In the genomic region with DNA sequence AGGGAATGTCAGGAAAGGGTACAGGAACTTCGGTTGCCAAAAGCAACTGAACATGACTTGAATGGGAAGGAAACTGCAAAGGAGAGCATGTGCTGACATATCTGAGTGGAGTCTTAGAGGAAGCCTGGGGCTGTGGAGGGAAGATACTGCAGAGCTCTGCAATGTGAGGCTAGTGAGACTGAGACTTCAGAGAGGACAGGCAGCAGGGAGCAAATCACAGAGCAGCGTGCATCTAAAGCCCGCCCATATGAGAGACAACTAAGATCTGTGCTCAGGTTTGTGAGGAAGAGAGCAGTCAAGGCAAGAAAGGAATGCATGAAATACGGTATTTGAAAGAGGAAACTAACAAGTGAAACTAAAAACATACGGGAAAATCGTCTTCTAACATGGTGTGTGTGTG, we compare ENCODE assay signal across 21 mouse cellular contexts.
A peak's percentile ranks its signal among the peaks of the same experiment; 100 is the strongest.
DNase-seq lines count a peak whose midpoint lies in the region; ATAC-seq and TF ChIP-seq lines count a peak whose summit lies in the region.
"Had no signal": no experiment of that assay in that cellular context is flagged by ENCODE, and none has a peak within 500 bp of the region (broad histone marks: within the 10 kb centered on the region; RNA-seq: fewer than 3 reads in every experiment).

No protein-coding gene starts in this region.

- WGBS in embryonic facial prominence, embryonic 11.5 days = 61% methylated on average over 6 of the region's 6 CpGs
- 61% methylated on average over 6 of the region's 6 CpGs for WGBS in embryonic facial prominence, embryonic 10.5 days
- 67% methylated on average over 6 of the region's 6 CpGs for WGBS in lung, postnatal 0 days
- 31% methylated on average over 6 of the region's 6 CpGs for WGBS in embryonic facial prominence, embryonic 13.5 days
- 66% methylated on average over 6 of the region's 6 CpGs for WGBS in intestine, postnatal 0 days

- H3K4me2 ChIP-seq in embryonic facial prominence, embryonic 11.5 days (ENCODE audit: low read depth, low read length) = no peak overlapping the region
- H3K4me2 ChIP-seq in lung, postnatal 0 days (replicated peaks; ENCODE audit: low read depth, low read length) = no peak overlapping the region
- H3K4me2 ChIP-seq in embryonic facial prominence, embryonic 13.5 days = peak overlapping the region; percentile 27
- no peak overlapping the region for H3K4me2 ChIP-seq in intestine, postnatal 0 days (replicated peaks; ENCODE audit: low read depth)
- H3K4me2 ChIP-seq: embryonic facial prominence, embryonic 12.5 days; liver, embryonic 15.5 days; neural tube, embryonic 13.5 days had no signal

- no peaks in the 10 kb centered on the region for H3K36me3 ChIP-seq in embryonic facial prominence, embryonic 11.5 days (replicated peaks; ENCODE audit: control insufficient read depth, insufficient read depth, low read depth, low read length)
- H3K36me3 ChIP-seq in embryonic facial prominence, embryonic 10.5 days (replicated peaks) = no peaks in the 10 kb centered on the region
- no peaks in the 10 kb centered on the region for H3K36me3 ChIP-seq in lung, postnatal 0 days (ENCODE audit: insufficient read depth, low read length)
- no peaks in the 10 kb centered on the region for H3K36me3 ChIP-seq in embryonic facial prominence, embryonic 13.5 days
- H3K36me3 ChIP-seq in intestine, postnatal 0 days (ENCODE audit: control insufficient read depth, insufficient read depth) = no peaks in the 10 kb centered on the region
- H3K36me3 ChIP-seq: embryonic facial prominence, embryonic 12.5 days; forebrain, embryonic 10.5 days; hindbrain, embryonic 10.5 days; liver, embryonic 15.5 days; neural tube, embryonic 13.5 days had no signal

- H3K27ac ChIP-seq in embryonic facial prominence, embryonic 11.5 days (replicated peaks; ENCODE audit: low read depth, low read length) = no peak overlapping the region
- no peak overlapping the region for H3K27ac ChIP-seq in embryonic facial prominence, embryonic 10.5 days (replicated peaks)
- H3K27ac ChIP-seq in lung, postnatal 0 days (ENCODE audit: low read length) = no peak overlapping the region
- no peak overlapping the region for H3K27ac ChIP-seq in embryonic facial prominence, embryonic 13.5 days
- H3K27ac ChIP-seq in intestine, postnatal 0 days (ENCODE audit: low read depth, low read length) = no peak overlapping the region
- H3K27ac ChIP-seq: embryonic facial prominence, embryonic 12.5 days; forebrain, embryonic 10.5 days; gastrocnemius, adult 2 months; hindbrain, embryonic 10.5 days; liver, embryonic 15.5 days; neural tube, embryonic 13.5 days had no signal

- no peak for TF ChIP-seq EP300 in lung, postnatal 0 days (IDR thresholded peaks at IDR 0.05)

- no peak for TF ChIP-seq CTCF in lung, postnatal 0 days (IDR thresholded peaks at IDR 0.05)
- TF ChIP-seq CTCF in intestine, postnatal 0 days (IDR thresholded peaks at IDR 0.05; ENCODE audit: low read depth) = no peak

- no peaks in the 10 kb centered on the region for H3K4me1 ChIP-seq in embryonic facial prominence, embryonic 11.5 days (ENCODE audit: control insufficient read depth, insufficient read depth, low read length)
- peaks cover 3% of the 10 kb centered on the region; the same call in 1 of the 2 replicates for H3K4me1 ChIP-seq in embryonic facial prominence, embryonic 10.5 days
- no peaks in the 10 kb centered on the region for H3K4me1 ChIP-seq in lung, postnatal 0 days (ENCODE audit: insufficient read depth, low read depth, low read length)
- H3K4me1 ChIP-seq in embryonic facial prominence, embryonic 13.5 days = peaks cover 19% of the 10 kb centered on the region
- no peaks in the 10 kb centered on the region for H3K4me1 ChIP-seq in intestine, postnatal 0 days (replicated peaks; ENCODE audit: control insufficient read depth, insufficient read depth, low read length)
- H3K4me1 ChIP-seq: embryonic facial prominence, embryonic 12.5 days; forebrain, embryonic 10.5 days; hindbrain, embryonic 10.5 days; liver, embryonic 15.5 days; neural tube, embryonic 13.5 days had no signal

- DNase-seq in embryonic facial prominence, embryonic 11.5 days (ENCODE audit: low spot score) = peak; percentile 5
- DNase-seq in embryonic facial prominence, embryonic 10.5 days (ENCODE audit: low spot score) = no peak
- DNase-seq in lung, postnatal 36 days = peak; percentile 4
- no peak for DNase-seq in lung, postnatal 0 days (ENCODE audit: low spot score)
- DNase-seq in mesoderm, embryonic 11.5 days (ENCODE audit: low read depth, low spot score) = peak; percentile 12
- no peak for DNase-seq in adrenal gland, postnatal 4 days (ENCODE audit: low spot score in 2 of 2)
- DNase-seq: adrenal gland, postnatal 36 days; cerebellum, adult 11 months; cerebellum, postnatal 25 days; gastrocnemius, adult 2 months; kidney, adult 2 months; kidney, postnatal 14 days; lung, postnatal 4 days; thymus, postnatal 36 days had no signal

- no peak overlapping the region for H3K4me3 ChIP-seq in embryonic facial prominence, embryonic 11.5 days (ENCODE audit: low read depth, low read length)
- no peak overlapping the region for H3K4me3 ChIP-seq in embryonic facial prominence, embryonic 10.5 days
- no peak overlapping the region for H3K4me3 ChIP-seq in lung, postnatal 0 days (ENCODE audit: low read depth, low read length)
- H3K4me3 ChIP-seq in embryonic facial prominence, embryonic 13.5 days = no peak overlapping the region
- no peak overlapping the region for H3K4me3 ChIP-seq in intestine, postnatal 0 days (ENCODE audit: low read depth, low read length)
- H3K4me3 ChIP-seq: embryonic facial prominence, embryonic 12.5 days; forebrain, embryonic 10.5 days; gastrocnemius, adult 2 months; hindbrain, embryonic 10.5 days; liver, embryonic 15.5 days; neural tube, embryonic 13.5 days had no signal

- no peak overlapping the region for H3K9ac ChIP-seq in embryonic facial prominence, embryonic 11.5 days (replicated peaks; ENCODE audit: low read length)
- H3K9ac ChIP-seq in lung, postnatal 0 days (replicated peaks; ENCODE audit: low read depth) = no peak overlapping the region
- H3K9ac ChIP-seq in embryonic facial prominence, embryonic 13.5 days = no peak overlapping the region
- H3K9ac ChIP-seq in intestine, postnatal 0 days (ENCODE audit: low read depth, low read length) = no peak overlapping the region
- H3K9ac ChIP-seq: embryonic facial prominence, embryonic 12.5 days; liver, embryonic 15.5 days; neural tube, embryonic 13.5 days had no signal

- ATAC-seq in embryonic facial prominence, embryonic 11.5 days (replicated peaks; ENCODE audit: insufficient number of reproducible peaks, low FRiP score, low TSS enrichment, low read depth) = no peak
- ATAC-seq in lung, postnatal 0 days = no peak
- ATAC-seq in embryonic facial prominence, embryonic 13.5 days (ENCODE audit: insufficient number of reproducible peaks, insufficient read depth, low FRiP score, low TSS enrichment, low read depth) = no peak
- no peak for ATAC-seq in intestine, postnatal 0 days

- no peaks in the 10 kb centered on the region for H3K9me3 ChIP-seq in embryonic facial prominence, embryonic 11.5 days (replicated peaks; ENCODE audit: control insufficient read depth, low read length)
- no peaks in the 10 kb centered on the region for H3K9me3 ChIP-seq in embryonic facial prominence, embryonic 10.5 days
- no peaks in the 10 kb centered on the region for H3K9me3 ChIP-seq in lung, postnatal 0 days (ENCODE audit: low read length)
- no peaks in the 10 kb centered on the region for H3K9me3 ChIP-seq in embryonic facial prominence, embryonic 13.5 days
- H3K9me3 ChIP-seq in intestine, postnatal 0 days (ENCODE audit: control insufficient read depth) = no peaks in the 10 kb centered on the region
- H3K9me3 ChIP-seq: embryonic facial prominence, embryonic 12.5 days; forebrain, embryonic 10.5 days; hindbrain, embryonic 10.5 days; liver, embryonic 15.5 days; neural tube, embryonic 13.5 days had no signal

- H3K27me3 ChIP-seq in embryonic facial prominence, embryonic 11.5 days (ENCODE audit: control insufficient read depth, insufficient read depth, low read length) = no peaks in the 10 kb centered on the region
- no peaks in the 10 kb centered on the region for H3K27me3 ChIP-seq in embryonic facial prominence, embryonic 10.5 days (replicated peaks; ENCODE audit: low read depth, poor library complexity, severe bottlenecking)
- no peaks in the 10 kb centered on the region for H3K27me3 ChIP-seq in lung, postnatal 0 days (replicated peaks; ENCODE audit: insufficient read depth, low read length)
- H3K27me3 ChIP-seq in embryonic facial prominence, embryonic 13.5 days = no peaks in the 10 kb centered on the region
- no peaks in the 10 kb centered on the region for H3K27me3 ChIP-seq in intestine, postnatal 0 days (replicated peaks; ENCODE audit: control insufficient read depth, insufficient read depth, low read length)
- H3K27me3 ChIP-seq: liver, embryonic 15.5 days; neural tube, embryonic 13.5 days had no signal

Comparison
In these comparisons a context has a peak if more than half of its experiments do, and no peak if none do; other contexts are left out.
1. DNase-seq: peak in embryonic facial prominence, embryonic 11.5 days (single experiment), lung, postnatal 36 days (single experiment) and mesoderm, embryonic 11.5 days (single experiment); none in embryonic facial prominence, embryonic 10.5 days (single experiment), lung, postnatal 0 days (single experiment) and adrenal gland, postnatal 4 days (0 of 2).